Mouse (Mus musculus) hindbrain, embryonic 16.5 days (tissue): ENCODE data around the gene Dhrs7b. TPM values are rescaled to one million over a fixed set of nuclear protein-coding genes. Genes with fewer than 3 reads are reported as not detected.

Experiments used
- ATAC-seq: fragments of 200-750 bp; cut with Nextera tagmentation; 2 replicates; pipeline ENCODE4 v1.8.0; 2017; ENCODE audit warnings: moderate TSS enrichment, moderate library complexity
- H3K27ac ChIP-seq: fragments of 300-500 bp; sonication (generic); 2 replicates; pipeline ENCODE4 v1.5.1; 2014; ENCODE audit warnings: low read depth, mild to moderate bottlenecking, control low read depth, low read length, moderate library complexity
- H3K27me3 ChIP-seq: fragments of 300-500 bp; sonication (generic); replicated peaks from 2 replicates; pipeline ENCODE4 v1.6.1; 2014; ENCODE audit warnings: low read length; ENCODE audit not compliant: control insufficient read depth, insufficient read depth
- H3K36me3 ChIP-seq: fragments of 300-500 bp; sonication (generic); 2 replicates; pipeline ENCODE4 v1.6.1; 2014; ENCODE audit warnings: mild to moderate bottlenecking, low read length, moderate library complexity, mixed read lengths; ENCODE audit not compliant: control insufficient read depth, insufficient read depth
- H3K4me1 ChIP-seq: fragments of 300-500 bp; sonication (generic); 2 replicates; pipeline ENCODE4 v1.6.1; 2014; ENCODE audit warnings: low read depth, low read length; ENCODE audit not compliant: control insufficient read depth, insufficient read depth
- H3K4me2 ChIP-seq: fragments of 300-500 bp; sonication (generic); 2 replicates; pipeline ENCODE4 v1.6.1; 2014; ENCODE audit warnings: mild to moderate bottlenecking, low read length, control low read depth, moderate library complexity
- H3K4me3 ChIP-seq: fragments of 300-500 bp; sonication (generic); 2 replicates; pipeline ENCODE4 v1.5.1; 2014; ENCODE audit warnings: mild to moderate bottlenecking, low read length, control low read depth, moderate library complexity
- H3K9ac ChIP-seq: fragments of 300-500 bp; sonication (generic); 2 replicates; pipeline ENCODE4 v1.6.1; 2014; ENCODE audit warnings: low read depth, mild to moderate bottlenecking, control low read depth, low read length, moderate library complexity
- H3K9me3 ChIP-seq: fragments of 300-500 bp; sonication (generic); 2 replicates; pipeline ENCODE4 v1.6.1; 2014; ENCODE audit warnings: mild to moderate bottlenecking, low read length, moderate library complexity; ENCODE audit not compliant: control insufficient read depth
- WGBS: fragments of 180-500 bp; shearing (Covaris S2); extraction: QIAGEN DNeasy Blood & Tissue Kit; methylation state at CpG from one replicate; pipeline ENCODE4 v1.1.7; 2014; 5-methylcytosine and 5-hydroxymethylcytosine counted together
- polyA plus RNA-seq: library from polyadenylated mRNA; unstranded; fragments of >200 nt; fragmentation: Nextera tagmentation; extraction: Ambion mirVana; gene quantifications from 2 replicates; pipeline ENCODE4 v1.2.1, GENCODE M21; 2015

The Dhrs7b gene
- polyA plus RNA-seq, 1 experiment from 2014 or later, result 39.3 TPM

GRCm38 (mm10) chr11:60903661-60904061 is 73.2 kb downstream of the Dhrs7b start:
- Histone ChIP-seq H3K4me1 (no peaks in the 10 kb centered on the region), H3K9ac (no peak overlapping the region), H3K4me3 (no peak overlapping the region), H3K9me3 (no peaks in the 10 kb centered on the region), H3K4me2 (no peak overlapping the region), H3K27ac (no peak overlapping the region), H3K36me3 (peaks cover 18% of the 10 kb centered on the region), H3K27me3 (no peaks in the 10 kb centered on the region)
- WGBS, result 85% methylated on average over 6 of the region's 6 CpGs
- no peak for ATAC-seq

GRCm38 (mm10) chr11:60905407-60906120 is 75.1 kb downstream of the Dhrs7b start:
- no peak overlapping the region for H3K9ac ChIP-seq
- ATAC-seq, result no peak
- H3K27me3 ChIP-seq, result no peaks in the 10 kb centered on the region
- no peaks in the 10 kb centered on the region for H3K9me3 ChIP-seq
- no peak overlapping the region for H3K27ac ChIP-seq
- peaks cover 18% of the 10 kb centered on the region for H3K36me3 ChIP-seq
- H3K4me2 ChIP-seq, result no peak overlapping the region
- no peaks in the 10 kb centered on the region for H3K4me1 ChIP-seq
- no peak overlapping the region for H3K4me3 ChIP-seq
- WGBS, result 86% methylated on average over 10 of the region's 10 CpGs

GRCm38 (mm10) chr11:60906449-60906848 is 76.0 kb downstream of the Dhrs7b start:
- no peak overlapping the region for H3K27ac ChIP-seq
- no peak overlapping the region for H3K9ac ChIP-seq
- peaks cover 18% of the 10 kb centered on the region for H3K36me3 ChIP-seq
- 89% methylated on average over 4 of the region's 4 CpGs for WGBS
- H3K4me2 ChIP-seq, result no peak overlapping the region
- H3K9me3 ChIP-seq, result no peaks in the 10 kb centered on the region
- H3K27me3 ChIP-seq, result no peaks in the 10 kb centered on the region
- H3K4me1 ChIP-seq, result peaks cover 1% of the 10 kb centered on the region; the same call in 1 of the 2 replicates
- H3K4me3 ChIP-seq, result no peak overlapping the region
- ATAC-seq, result no peak

GRCm38 (mm10) chr11:60908073-60908472 is 77.6 kb downstream of the Dhrs7b start:
- no peaks in the 10 kb centered on the region for H3K27me3 ChIP-seq
- H3K36me3 ChIP-seq, result peaks cover 18% of the 10 kb centered on the region
- H3K9ac ChIP-seq, result no peak overlapping the region
- ATAC-seq, result no peak
- H3K4me2 ChIP-seq, result no peak overlapping the region
- WGBS, result 55% methylated on average over 3 of the region's 3 CpGs
- H3K27ac ChIP-seq, result no peak overlapping the region
- no peak overlapping the region for H3K4me3 ChIP-seq
- peaks cover 14% of the 10 kb centered on the region for H3K4me1 ChIP-seq
- H3K9me3 ChIP-seq, result no peaks in the 10 kb centered on the region

GRCm38 (mm10) chr11:60909626-60910025 is 79.2 kb downstream of the Dhrs7b start:
- 81% methylated on average over 1 of the region's 1 CpGs for WGBS
- no peak for ATAC-seq
- Histone ChIP-seq H3K9me3 (no peaks in the 10 kb centered on the region), H3K9ac (no peak overlapping the region), H3K27ac (no peak overlapping the region), H3K4me3 (no peak overlapping the region), H3K4me1 (peaks cover 14% of the 10 kb centered on the region), H3K36me3 (peaks cover 11% of the 10 kb centered on the region), H3K27me3 (no peaks in the 10 kb centered on the region), H3K4me2 (no peak overlapping the region)

Other genes with a start within 250 kb of the Dhrs7b start
- 42.9 and 52.3 TPM in 2 replicates for gene Llgl1, start 130.9 kb upstream of the Dhrs7b start, polyA plus RNA-seq
- gene Flii, start 103.4 kb upstream of the Dhrs7b start, polyA plus RNA-seq, result 73.3 and 84.8 TPM in 2 replicates
- 26.2 and 29.7 TPM in 2 replicates for gene Mief2, start 102.2 kb upstream of the Dhrs7b start, polyA plus RNA-seq
- gene Top3a, start 53.3 kb upstream of the Dhrs7b start, polyA plus RNA-seq, result 7.7 and 9.4 TPM in 2 replicates
- 4.8 and 6.7 TPM in 2 replicates for gene Smcr8, start 53.1 kb upstream of the Dhrs7b start, polyA plus RNA-seq
- gene Shmt1, start 18.9 kb upstream of the Dhrs7b start, polyA plus RNA-seq, result 7.4 and 10.2 TPM in 2 replicates
- gene Tmem11, start 48.6 kb downstream of the Dhrs7b start, polyA plus RNA-seq, result 58.9 and 62.1 TPM in 2 replicates
- 24.5 and 28.0 TPM in 2 replicates for gene Natd1, start 84.1 kb downstream of the Dhrs7b start, polyA plus RNA-seq
- gene Map2k3, start 101.4 kb downstream of the Dhrs7b start, polyA plus RNA-seq, result 30.1 and 33.6 TPM in 2 replicates
- gene Kcnj12, start 191.9 kb downstream of the Dhrs7b start, polyA plus RNA-seq, result 4.2 and 4.3 TPM in 2 replicates